Mouse (Mus musculus) forebrain, postnatal 0 days (tissue): Measurements from ENCODE around the gene Gm45208. TPM values are rescaled to one million over a fixed set of nuclear protein-coding genes. Genes with fewer than 3 reads are reported as not detected.
A peak's percentile ranks its signal among the peaks of the same experiment; 100 is the strongest.

ENCODE experiments used
- ATAC-seq: fragments of 200-750 bp; cut with Nextera tagmentation; 2 replicates; pipeline ENCODE4 v1.8.0; 2017; ENCODE audit warnings: mild to moderate bottlenecking, moderate library complexity
- DNase-seq: peaks from one replicate; pipeline ENCODE4 v3.0.0-alpha.2; 2015
- H3K27ac ChIP-seq: fragments of 300-500 bp; sonication (generic); 2 replicates; pipeline ENCODE4 v1.5.1; 2014; ENCODE audit warnings: low read depth, mild to moderate bottlenecking, antibody characterized with exemption, low read length, moderate library complexity, mixed read lengths
- H3K27me3 ChIP-seq: fragments of 300-500 bp; sonication (generic); 2 replicates; pipeline ENCODE4 v1.6.1; 2014; ENCODE audit warnings: mild to moderate bottlenecking, low read length, mixed read lengths; ENCODE audit not compliant: insufficient read depth
- H3K36me3 ChIP-seq: fragments of 300-500 bp; sonication (generic); 2 replicates; pipeline ENCODE4 v1.6.1; 2014; ENCODE audit warnings: mild to moderate bottlenecking, moderate library complexity; ENCODE audit not compliant: insufficient read depth
- H3K4me1 ChIP-seq: fragments of 300-500 bp; sonication (generic); 2 replicates; pipeline ENCODE4 v1.6.1; 2014; ENCODE audit warnings: antibody characterized with exemption; ENCODE audit not compliant: insufficient read depth
- H3K4me2 ChIP-seq: fragments of 300-500 bp; sonication (generic); 2 replicates; pipeline ENCODE4 v1.6.1; 2014; ENCODE audit warnings: low read depth, mild to moderate bottlenecking, moderate library complexity
- H3K4me3 ChIP-seq: fragments of 300-500 bp; sonication (generic); 2 replicates; pipeline ENCODE4 v1.5.1; 2014; ENCODE audit warnings: low read depth, low read length, mixed read lengths
- H3K9ac ChIP-seq: fragments of 300-500 bp; sonication (generic); 2 replicates; pipeline ENCODE4 v1.6.1; 2014; ENCODE audit warnings: mild to moderate bottlenecking
- H3K9me3 ChIP-seq: fragments of 300-500 bp; sonication (generic); 2 replicates; pipeline ENCODE4 v1.6.1; 2016; ENCODE audit warnings: low read length
- CTCF ChIP-seq: sonication (generic); IDR thresholded peaks from 2 replicates; pipeline ENCODE4 v1.5.1; 2016; ENCODE audit warnings: antibody characterized with exemption, control low read depth, low read depth
- WGBS: fragments of 180-500 bp; shearing (Covaris S2); extraction: QIAGEN DNeasy Blood & Tissue Kit; methylation state at CpG from one replicate; pipeline ENCODE4 v1.1.7; 2014; 5-methylcytosine and 5-hydroxymethylcytosine counted together
- polyA plus RNA-seq: library from polyadenylated mRNA; unstranded; fragments of >200 nt; fragmentation: Nextera tagmentation; extraction: Ambion mirVana; gene quantifications from 2 replicates; pipeline ENCODE4 v1.2.1, GENCODE M21; 2015
- total RNA-seq: library from RNA; depleted of rRNA; stranded (reverse); fragments of >200 nt; gene quantifications from 2 replicates; pipeline ENCODE4 v1.2.3, GENCODE M21; 2014

The Gm45208 gene
- total and polyA plus RNA-seq, 2 experiments from 2014 or later = 0.76 to 0.91 TPM

DNA sequence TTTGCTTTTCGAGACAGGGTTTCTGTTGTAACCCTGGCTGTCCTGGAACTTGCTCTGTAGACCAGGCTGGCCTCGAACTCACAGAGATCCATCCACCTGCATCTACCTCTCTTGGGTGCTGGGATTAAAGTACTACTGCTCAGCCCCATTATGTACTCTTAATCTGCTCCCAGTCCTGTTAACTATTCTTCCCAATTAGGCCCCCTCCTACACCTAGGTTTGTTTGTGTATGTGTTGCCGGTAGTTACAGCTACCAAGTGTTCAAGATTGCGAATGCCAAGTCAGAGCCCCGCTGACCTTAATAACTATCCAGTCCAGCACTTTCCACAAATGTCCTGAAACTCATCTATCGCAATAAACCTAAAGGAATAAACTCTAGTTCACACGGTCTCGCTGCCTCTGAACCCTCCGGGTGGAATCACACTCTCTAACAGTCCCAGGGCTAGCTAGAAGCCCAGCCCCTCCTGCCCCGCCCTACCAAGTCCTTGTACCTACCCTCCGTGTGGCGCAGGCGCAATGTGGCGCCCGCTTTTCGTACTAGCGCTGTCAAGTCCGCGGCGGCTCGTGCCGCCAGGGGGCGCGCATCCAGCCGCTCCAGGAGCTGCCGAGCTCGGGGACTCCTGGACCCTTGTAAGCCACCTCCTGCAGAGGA, 42.5 kb upstream of the Gm45208 start:
- H3K4me2 ChIP-seq = peak overlapping the region; percentile 49
- TF ChIP-seq CTCF = peak; percentile 80

GRCm38 (mm10) chrX:7680057-7680412, 42.0 kb upstream of the Gm45208 start:
- H3K4me1 ChIP-seq = no peaks in the 10 kb centered on the region
- peak overlapping the region; percentile 21 for H3K4me3 ChIP-seq
- no peaks in the 10 kb centered on the region for H3K36me3 ChIP-seq
- H3K4me2 ChIP-seq = peak overlapping the region; percentile 49
- TF ChIP-seq CTCF = no peak
- DNase-seq (no peak), ATAC-seq (no peak)
- no peak overlapping the region for H3K9ac ChIP-seq
- WGBS = 42% methylated on average over 12 of the region's 12 CpGs
- H3K27ac ChIP-seq = no peak overlapping the region
- H3K9me3 ChIP-seq = no peaks in the 10 kb centered on the region
- H3K27me3 ChIP-seq = no peaks in the 10 kb centered on the region

More for the DNA sequence above, 42.5 kb upstream of the Gm45208 start:
- H3K9me3 ChIP-seq = no peaks in the 10 kb centered on the region
- no peaks in the 10 kb centered on the region for H3K27me3 ChIP-seq
- H3K4me1 ChIP-seq = no peaks in the 10 kb centered on the region
- peak; percentile 88 for ATAC-seq
- DNase-seq = peak; percentile 92
- no peak overlapping the region for H3K9ac ChIP-seq
- no peaks in the 10 kb centered on the region for H3K36me3 ChIP-seq
- H3K4me3 ChIP-seq = peak overlapping the region; percentile 21
- whole genome bisulfite sequencing = 29% methylated on average over 27 of the region's 27 CpGs
- no peak overlapping the region for H3K27ac ChIP-seq

- 63% methylated on average over 14 of the region's 14 CpGs for WGBS
- Histone ChIP-seq H3K36me3 (no peaks in the 10 kb centered on the region), H3K9me3 (no peaks in the 10 kb centered on the region), H3K9ac (no peak within 1 kb of the TSS), H3K27me3 (no peaks in the 10 kb centered on the region), H3K4me3 (peak within 1 kb of the TSS; percentile 21; the same call in 1 of the 2 replicates), H3K4me1 (no peaks in the 10 kb centered on the region), H3K4me2 (peak within 1 kb of the TSS; percentile 49), H3K27ac (no peak within 1 kb of the TSS)
- no peak for TF ChIP-seq CTCF
- DNase-seq (no peak), ATAC-seq (no peak)
These were observed 41.2 kb upstream of the Gm45208 start, which contains the start of gene Magix for GRCm38 (mm10) chrX:7680864-7681263. TSS of gene Magix (minus strand) at chrX:7681251.

DNA sequence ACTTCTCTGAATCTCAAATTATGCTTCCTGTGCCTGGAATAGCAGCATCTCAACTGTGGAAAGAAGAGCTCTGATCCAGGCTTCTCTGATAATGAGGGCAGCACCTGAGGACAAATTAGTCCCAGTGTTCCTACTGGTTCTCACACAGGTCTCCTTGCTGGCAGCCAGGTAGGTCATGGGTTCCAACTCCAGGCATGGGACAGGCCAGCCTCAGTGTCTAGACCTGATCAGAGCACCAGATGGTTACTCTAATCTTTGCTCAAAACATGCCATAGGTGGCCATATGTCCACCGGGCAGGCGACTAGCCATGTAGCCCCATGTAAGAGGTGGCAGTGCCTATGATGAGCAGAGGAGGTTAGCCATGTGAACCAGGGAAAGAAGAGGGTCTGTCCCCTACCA, 33.7 kb upstream of the Gm45208 start:
- H3K9ac ChIP-seq = no peak overlapping the region
- H3K4me1 ChIP-seq = no peaks in the 10 kb centered on the region
- no peaks in the 10 kb centered on the region for H3K36me3 ChIP-seq
- no peak for TF ChIP-seq CTCF
- no peak for DNase-seq
- H3K4me3 ChIP-seq = no peak overlapping the region
- WGBS = 89% methylated on average over 2 of the region's 2 CpGs
- no peak overlapping the region for H3K27ac ChIP-seq
- no peak for ATAC-seq
- H3K27me3 ChIP-seq = no peaks in the 10 kb centered on the region
- no peak overlapping the region for H3K4me2 ChIP-seq
- H3K9me3 ChIP-seq = no peaks in the 10 kb centered on the region

DNA sequence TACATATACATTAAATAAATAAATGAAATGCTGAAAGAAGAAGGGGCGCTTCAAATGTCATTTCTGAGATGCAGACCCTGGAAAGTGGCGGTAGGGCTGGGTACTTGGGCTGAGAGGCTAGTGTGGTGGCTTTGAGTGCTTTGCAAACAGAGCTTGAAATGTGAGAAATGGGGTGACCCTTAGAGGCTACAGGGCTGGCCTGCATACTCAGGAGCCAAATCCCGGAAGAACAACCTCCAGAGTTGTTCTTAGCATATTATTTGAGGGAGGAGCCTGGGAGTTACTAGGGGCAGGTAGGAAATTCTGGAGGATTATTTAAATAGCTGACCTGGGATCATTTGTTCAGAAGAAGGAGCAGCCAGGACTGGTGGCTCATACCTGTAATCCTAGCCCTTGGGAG, 31.6 kb upstream of the Gm45208 start:
- Histone ChIP-seq H3K4me1 (no peaks in the 10 kb centered on the region), H3K4me3 (no peak overlapping the region), H3K27me3 (no peaks in the 10 kb centered on the region), H3K27ac (no peak overlapping the region), H3K36me3 (no peaks in the 10 kb centered on the region), H3K9me3 (no peaks in the 10 kb centered on the region), H3K9ac (no peak overlapping the region), H3K4me2 (no peak overlapping the region)
- no peak for DNase-seq
- no peak for TF ChIP-seq CTCF
- no peak for ATAC-seq
- 75% methylated on average over 3 of the region's 3 CpGs for WGBS

GRCm38 (mm10) chrX:7692862-7693261, 29.2 kb upstream of the Gm45208 start:
- DNase-seq (no peak), ATAC-seq (no peak)
- H3K4me3 ChIP-seq = no peak overlapping the region
- TF ChIP-seq CTCF = peak; percentile 44; the same call in 1 of the 2 replicates
- WGBS = 45% methylated on average over 4 of the region's 4 CpGs
- no peaks in the 10 kb centered on the region for H3K36me3 ChIP-seq
- H3K27ac ChIP-seq = no peak overlapping the region
- H3K27me3 ChIP-seq = no peaks in the 10 kb centered on the region
- no peak overlapping the region for H3K4me2 ChIP-seq
- no peaks in the 10 kb centered on the region for H3K9me3 ChIP-seq
- H3K9ac ChIP-seq = no peak overlapping the region
- H3K4me1 ChIP-seq = no peaks in the 10 kb centered on the region

DNA sequence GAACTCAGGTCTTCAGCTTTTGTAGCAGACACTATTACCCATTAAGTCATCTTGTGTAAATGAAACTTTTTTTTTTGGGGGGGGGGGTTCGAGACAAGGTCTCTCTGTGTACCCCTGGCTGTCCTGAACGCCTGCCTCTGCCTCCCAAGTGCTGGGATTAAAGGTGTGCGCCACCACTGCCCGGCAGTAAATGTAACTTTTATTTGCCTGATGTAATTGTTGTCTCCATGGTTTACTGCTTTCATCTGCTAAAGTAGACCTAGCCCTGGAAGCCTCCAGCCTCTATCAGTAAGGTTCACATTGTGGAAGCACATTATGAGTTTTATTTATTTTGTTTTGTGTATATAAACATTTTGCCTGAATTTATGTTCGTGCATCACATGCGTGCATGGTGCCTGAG, 25.5 kb upstream of the Gm45208 start:
- Histone ChIP-seq H3K36me3 (no peaks in the 10 kb centered on the region), H3K4me3 (no peak overlapping the region), H3K9ac (no peak overlapping the region), H3K27me3 (no peaks in the 10 kb centered on the region), H3K4me2 (peak overlapping the region; percentile 31; the same call in 1 of the 2 replicates), H3K27ac (no peak overlapping the region), H3K9me3 (no peaks in the 10 kb centered on the region), H3K4me1 (no peaks in the 10 kb centered on the region)
- ATAC-seq (peak; percentile 34), DNase-seq (no peak)
- no peak for TF ChIP-seq CTCF
- 41% methylated on average over 6 of the region's 6 CpGs for WGBS
